Mouse (Mus musculus) fibroblast of lung, adult 2 months (primary cell): ENCODE results near the gene Farsb.

ENCODE experiments used
- DNase-seq: peaks from one replicate; pipeline ENCODE4 v3.0.0-alpha.2; 2011; ENCODE audit warnings: low read depth

Gene Farsb

GRCm38 (mm10) chr1:78484361-78484760 lies 4.3 kb downstream of the Farsb start:
- peak; percentile 61 for DNase-seq

GRCm38 (mm10) chr1:78483430-78483829 lies 5.3 kb downstream of the Farsb start:
- no peak for DNase-seq

- no peak for DNase-seq
These were observed 16.3 kb downstream of the Farsb start for GRCm38 (mm10) chr1:78472441-78472840.

GRCm38 (mm10) chr1:78454659-78455058 lies 34.0 kb downstream of the Farsb start:
- DNase-seq: peak; percentile 17

GRCm38 (mm10) chr1:78453886-78454285 lies 34.8 kb downstream of the Farsb start:
- no peak for DNase-seq

GRCm38 (mm10) chr1:78452544-78452943 lies 36.2 kb downstream of the Farsb start:
- DNase-seq: no peak

- peak; percentile 13 for DNase-seq
These were observed 37.4 kb downstream of the Farsb start for GRCm38 (mm10) chr1:78451070-78451854.

GRCm38 (mm10) chr1:78448091-78448490 lies 40.6 kb downstream of the Farsb start:
- peak; percentile 50 for DNase-seq

GRCm38 (mm10) chr1:78446742-78447141 lies 42.0 kb downstream of the Farsb start:
- no peak for DNase-seq

GRCm38 (mm10) chr1:78446232-78446631 lies 42.5 kb downstream of the Farsb start:
- no peak for DNase-seq

- DNase-seq: no peak
These were observed 45.6 kb downstream of the Farsb start for GRCm38 (mm10) chr1:78443056-78443455.

GRCm38 (mm10) chr1:78440716-78441115 lies 48.0 kb downstream of the Farsb start:
- no peak for DNase-seq

- DNase-seq: no peak
These were observed 51.5 kb downstream of the Farsb start for GRCm38 (mm10) chr1:78437150-78437549.

GRCm38 (mm10) chr1:78436445-78436844 lies 52.3 kb downstream of the Farsb start:
- DNase-seq: no peak

- no peak for DNase-seq
These were observed 52.7 kb downstream of the Farsb start for GRCm38 (mm10) chr1:78435967-78436366.

GRCm38 (mm10) chr1:78433472-78433871 lies 55.2 kb downstream of the Farsb start:
- no peak for DNase-seq

GRCm38 (mm10) chr1:78428851-78429250 lies 59.8 kb downstream of the Farsb start:
- DNase-seq: no peak

- no peak for DNase-seq
These were observed 61.9 kb downstream of the Farsb start for GRCm38 (mm10) chr1:78426841-78427240.

GRCm38 (mm10) chr1:78425793-78426700 lies 62.6 kb downstream of the Farsb start:
- DNase-seq: peak; percentile 18

- no peak for DNase-seq
These were observed 63.4 kb downstream of the Farsb start for GRCm38 (mm10) chr1:78425309-78425708.

GRCm38 (mm10) chr1:78424848-78425247 lies 63.8 kb downstream of the Farsb start:
- DNase-seq: no peak

GRCm38 (mm10) chr1:78422576-78422975 lies 66.1 kb downstream of the Farsb start:
- no peak for DNase-seq

GRCm38 (mm10) chr1:78421749-78422148 lies 66.9 kb downstream of the Farsb start:
- DNase-seq: no peak
